Comparison of ENCODE assay signal across 14 mouse cellular contexts in genomic region chr4:129881661-129882060, GRCm38 (mm10). TPM values are rescaled to one million over a fixed set of nuclear protein-coding genes. Genes with fewer than 3 reads are reported as not detected.
A peak's percentile ranks its signal among the peaks of the same experiment; 100 is the strongest.
DNase-seq lines count a peak whose midpoint lies in the region; ATAC-seq and TF ChIP-seq lines count a peak whose summit lies in the region.
"Had no signal": no experiment of that assay in that cellular context is flagged by ENCODE, and none has a peak within 500 bp of the region (broad histone marks: within the 10 kb centered on the region; RNA-seq: fewer than 3 reads in every experiment).

No protein-coding gene starts in this region.

- intact Hi-C loops in heart, postnatal 14 days (cut with DNase I): no loop called here

- no peaks in the 10 kb centered on the region for H3K9me3 ChIP-seq in heart, embryonic 13.5 days
- H3K9me3 ChIP-seq in lung, postnatal 0 days (ENCODE audit: low read length): no peaks in the 10 kb centered on the region
- no peaks in the 10 kb centered on the region for H3K9me3 ChIP-seq in embryonic facial prominence, embryonic 14.5 days (ENCODE audit: control insufficient read depth, low read length)
- no peaks in the 10 kb centered on the region for H3K9me3 ChIP-seq in stomach, embryonic 14.5 days (ENCODE audit: control insufficient read depth, low read depth, low read length)
- H3K9me3 ChIP-seq: megakaryocyte, embryonic 14.5 days had no signal

- H3K9ac ChIP-seq in heart, embryonic 13.5 days: peak overlapping the region; percentile 14; the same call in 1 of the 2 replicates
- no peak overlapping the region for H3K9ac ChIP-seq in lung, postnatal 0 days (replicated peaks; ENCODE audit: low read depth)
- no peak overlapping the region for H3K9ac ChIP-seq in embryonic facial prominence, embryonic 14.5 days (ENCODE audit: low read depth, low read length)
- no peak overlapping the region for H3K9ac ChIP-seq in stomach, embryonic 14.5 days (replicated peaks; ENCODE audit: low read depth, low read length)

- H3K4me1 ChIP-seq in heart, embryonic 13.5 days: peaks cover 45% of the 10 kb centered on the region
- peaks cover 11% of the 10 kb centered on the region for H3K4me1 ChIP-seq in lung, postnatal 0 days (ENCODE audit: insufficient read depth, low read depth, low read length)
- peaks cover 47% of the 10 kb centered on the region for H3K4me1 ChIP-seq in embryonic facial prominence, embryonic 14.5 days (ENCODE audit: control insufficient read depth, insufficient read depth, low read length)
- H3K4me1 ChIP-seq in stomach, embryonic 14.5 days (ENCODE audit: control insufficient read depth, insufficient read depth, low read length): peaks cover 24% of the 10 kb centered on the region

- peak overlapping the region; percentile 81 for H3K27ac ChIP-seq in heart, embryonic 13.5 days (replicated peaks)
- peak overlapping the region; percentile 64; the same call in 1 of the 2 replicates for H3K27ac ChIP-seq in lung, postnatal 0 days (ENCODE audit: low read length)
- H3K27ac ChIP-seq in embryonic facial prominence, embryonic 14.5 days (replicated peaks; ENCODE audit: low read depth, low read length): peak overlapping the region; percentile 81
- peak overlapping the region; percentile 56; the same call in 1 of the 2 replicates for H3K27ac ChIP-seq in stomach, embryonic 14.5 days (ENCODE audit: low read length)

- TF ChIP-seq CTCF in lung, postnatal 0 days (IDR thresholded peaks at IDR 0.05): no peak

- H3K36me3 ChIP-seq in heart, embryonic 13.5 days: no peaks in the 10 kb centered on the region
- no peaks in the 10 kb centered on the region for H3K36me3 ChIP-seq in lung, postnatal 0 days (ENCODE audit: insufficient read depth, low read length)
- no peaks in the 10 kb centered on the region for H3K36me3 ChIP-seq in embryonic facial prominence, embryonic 14.5 days (ENCODE audit: control insufficient read depth, insufficient read depth, low read length)
- no peaks in the 10 kb centered on the region for H3K36me3 ChIP-seq in stomach, embryonic 14.5 days (ENCODE audit: control insufficient read depth, insufficient read depth, low read length)

- no peak for DNase-seq in heart, postnatal 14 days
- DNase-seq in lung, postnatal 0 days (ENCODE audit: low spot score): no peak
- no peak for DNase-seq in lung, postnatal 10 days
- no peak for DNase-seq in embryonic facial prominence, embryonic 14.5 days (ENCODE audit: low spot score)
- DNase-seq in T-cell, adult 2 months (ENCODE audit: low spot score): no peak
- DNase-seq in urinary bladder, postnatal 36 days (ENCODE audit: low spot score in 2 of 2): no peak
- DNase-seq: kidney, postnatal 14 days; right cerebral cortex, postnatal 25 days; thymus, adult 18-20 months had no signal

- no peak for TF ChIP-seq EP300 in lung, postnatal 0 days (IDR thresholded peaks at IDR 0.05)

- no peak overlapping the region for H3K4me3 ChIP-seq in heart, embryonic 13.5 days
- H3K4me3 ChIP-seq in lung, postnatal 0 days (ENCODE audit: low read depth, low read length): no peak overlapping the region
- no peak overlapping the region for H3K4me3 ChIP-seq in embryonic facial prominence, embryonic 14.5 days (ENCODE audit: low read depth, low read length)
- H3K4me3 ChIP-seq in stomach, embryonic 14.5 days (ENCODE audit: low read depth, low read length): no peak overlapping the region
- H3K4me3 ChIP-seq: megakaryocyte, embryonic 14.5 days had no signal

- ATAC-seq in heart, embryonic 13.5 days (ENCODE audit: extremely low read depth, insufficient number of reproducible peaks, low FRiP score, low TSS enrichment): no peak
- no peak for ATAC-seq in lung, postnatal 0 days
- no peak for ATAC-seq in embryonic facial prominence, embryonic 14.5 days (ENCODE audit: low read depth)
- no peak for ATAC-seq in stomach, embryonic 14.5 days (ENCODE audit: insufficient number of reproducible peaks, insufficient read depth, low FRiP score, low read depth)
- ATAC-seq: hindbrain, embryonic 16.5 days had no signal

- no peaks in the 10 kb centered on the region for H3K27me3 ChIP-seq in heart, embryonic 13.5 days (replicated peaks)
- no peaks in the 10 kb centered on the region for H3K27me3 ChIP-seq in lung, postnatal 0 days (replicated peaks; ENCODE audit: insufficient read depth, low read length)
- H3K27me3 ChIP-seq in embryonic facial prominence, embryonic 14.5 days (replicated peaks; ENCODE audit: control insufficient read depth, insufficient read depth, low read length): no peaks in the 10 kb centered on the region
- no peaks in the 10 kb centered on the region for H3K27me3 ChIP-seq in stomach, embryonic 14.5 days (ENCODE audit: control insufficient read depth, insufficient read depth, low read length)
- H3K27me3 ChIP-seq: megakaryocyte, embryonic 14.5 days had no signal

- peak overlapping the region; percentile 50; the same call in 1 of the 2 replicates for H3K4me2 ChIP-seq in heart, embryonic 13.5 days
- H3K4me2 ChIP-seq in lung, postnatal 0 days (replicated peaks; ENCODE audit: low read depth, low read length): 0 out of 2 replicates have a peak overlapping the region, but pooled peaks have one; percentile 31
- H3K4me2 ChIP-seq in embryonic facial prominence, embryonic 14.5 days (ENCODE audit: low read depth, low read length): no peak overlapping the region
- H3K4me2 ChIP-seq in stomach, embryonic 14.5 days (replicated peaks; ENCODE audit: low read depth, low read length): no peak overlapping the region

- WGBS in heart, embryonic 13.5 days: 16% methylated on average over 3 of the region's 3 CpGs
- 12% methylated on average over 3 of the region's 3 CpGs for WGBS in lung, postnatal 0 days
- WGBS in embryonic facial prominence, embryonic 14.5 days: 23% methylated on average over 3 of the region's 3 CpGs
- 9% methylated on average over 3 of the region's 3 CpGs for WGBS in stomach, embryonic 14.5 days

RNA-seq across cellular contexts. Expression of gene Spocd1, which starts 47.4 kb away (rescaled TPM):
- polyA plus RNA-seq in heart, embryonic 13.5 days (2015; fragmentation: Nextera tagmentation; extraction: Ambion mirVana): 0.19 and 0.34 TPM in 2 replicates
- total RNA-seq in heart, postnatal 14 days (2021): not detected
- not detected in 2 replicates for polyA plus RNA-seq in lung, postnatal 0 days (2015; fragmentation: Nextera tagmentation; extraction: Ambion mirVana)
- polyA plus RNA-seq in embryonic facial prominence, embryonic 14.5 days (2014; fragmentation: Nextera tagmentation; extraction: Ambion mirVana): 0.08 TPM in 1 of 2 replicates, not detected in the other
- not detected in 2 replicates for polyA plus RNA-seq in stomach, embryonic 14.5 days (2014; fragmentation: Nextera tagmentation; extraction: Ambion mirVana)
- polyA plus RNA-seq: hindbrain, embryonic 16.5 days; neural tube, embryonic 11.5 days had no signal

Comparison
In these comparisons a context has a peak if more than half of its experiments do, and no peak if none do; other contexts are left out.
1. H3K4me2 ChIP-seq: peak in heart, embryonic 13.5 days (single experiment) and lung, postnatal 0 days (single experiment); none in embryonic facial prominence, embryonic 14.5 days (single experiment) and stomach, embryonic 14.5 days (single experiment).
2. Peak in every context shown above with its lines, with median percentiles within 50 percentile points of each other: H3K27ac ChIP-seq.